Mouse (Mus musculus): ENCODE results near the gene Gmps. TPM values are rescaled to one million over a fixed set of nuclear protein-coding genes. Genes with fewer than 3 reads are reported as not detected.

Gene Gmps
- total RNA-seq, 2 experiments from 2014 or later: 34.7 to 57.3 TPM

DNA sequence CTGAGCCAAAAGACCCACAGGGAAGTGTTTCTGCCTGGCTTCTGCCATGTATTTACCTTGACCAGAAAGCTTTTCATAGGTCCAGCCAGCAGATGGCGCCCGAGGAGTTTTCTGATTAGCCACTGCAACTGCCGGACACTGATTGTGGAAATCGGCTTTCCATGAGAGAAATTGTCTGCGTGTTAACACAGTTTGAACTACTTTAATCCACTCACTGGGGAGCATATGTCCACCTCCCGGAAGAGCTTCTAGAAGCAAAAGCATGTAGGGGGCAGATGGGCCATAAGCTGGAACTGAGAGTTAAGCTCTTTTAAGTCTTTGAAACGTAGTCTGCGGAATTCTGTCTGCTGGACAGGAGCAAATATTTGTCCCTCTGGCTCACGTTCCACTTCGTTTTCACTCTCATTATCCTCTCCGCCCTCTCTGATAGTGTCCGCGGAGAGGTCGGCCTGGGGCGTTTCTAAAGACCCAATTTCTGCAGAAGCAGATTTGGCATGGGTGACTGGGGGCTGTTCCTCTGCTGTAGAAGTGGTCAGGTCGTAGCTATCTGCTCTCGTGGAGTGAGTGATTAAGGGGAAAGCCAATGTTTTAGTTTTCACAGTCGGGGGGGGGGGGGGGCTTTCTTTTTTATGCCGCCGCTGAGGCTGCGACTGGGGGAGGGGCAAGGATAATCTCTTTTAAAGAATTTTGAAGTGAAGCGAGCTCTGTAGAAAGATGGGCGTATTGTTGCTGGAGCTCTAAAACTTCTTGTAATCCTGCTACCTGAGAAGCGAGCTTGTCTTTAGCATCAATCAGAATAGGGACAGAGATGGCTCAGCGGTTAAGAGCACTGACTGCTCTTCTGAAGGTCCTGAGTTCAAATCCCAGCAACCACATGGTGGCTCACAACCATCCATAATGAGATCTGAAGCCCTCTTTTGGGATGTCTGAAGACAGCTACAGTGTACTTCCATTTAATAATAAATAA lies 64.2 kb downstream of the Gmps start:
- ATAC-seq (replicated peaks; ENCODE audit: low FRiP score, low TSS enrichment, poor library complexity, severe bottlenecking): peak; percentile 81

Other genes with a start within 250 kb of the Gmps start
- not detected in 2 replicates for gene Plch1, start 76.6 kb upstream of the Gmps start, total RNA-seq (2014; fragmentation: Nextera tagmentation)
- gene Plch1, start 76.6 kb upstream of the Gmps start, total RNA-seq (2017): not detected in 2 replicates
- gene E130311K13Rik, start 46.6 kb upstream of the Gmps start, total RNA-seq (2014; fragmentation: Nextera tagmentation): 6.0 and 8.7 TPM in 2 replicates
- gene E130311K13Rik, start 46.6 kb upstream of the Gmps start, total RNA-seq (2017): 9.7 and 16.2 TPM in 2 replicates
- gene Slc33a1, start 11.3 kb upstream of the Gmps start, total RNA-seq (2014; fragmentation: Nextera tagmentation): 10.1 and 11.7 TPM in 2 replicates
- 15.3 and 17.9 TPM in 2 replicates for gene Slc33a1, start 11.3 kb upstream of the Gmps start, total RNA-seq (2017)
- gene Vmn2r1, start 105.4 kb downstream of the Gmps start, total RNA-seq (2014; fragmentation: Nextera tagmentation): not detected in 2 replicates
- gene Vmn2r1, start 105.4 kb downstream of the Gmps start, total RNA-seq (2017): 0.04 TPM in 1 of 2 replicates, not detected in the other
- gene Vmn2r2, start 165.8 kb downstream of the Gmps start, total RNA-seq (2014; fragmentation: Nextera tagmentation): not detected in 2 replicates
- gene Vmn2r2, start 165.8 kb downstream of the Gmps start, total RNA-seq (2017): not detected in 2 replicates